Mouse (Mus musculus) C2C12 (cell line): ENCODE results near the gene Ptgds. TPM values are rescaled to one million over a fixed set of nuclear protein-coding genes. Genes with fewer than 3 reads are reported as not detected.

Source experiments
- H3K27me3 ChIP-seq: one replicate; pipeline ENCODE4 v1.6.1; 2011; ENCODE audit not compliant: control insufficient read depth, insufficient read depth, insufficient read length
- H3K36me3 ChIP-seq: one replicate; pipeline ENCODE4 v1.6.1; 2011; ENCODE audit not compliant: control insufficient read depth, insufficient read depth
- H3K4me3 ChIP-seq: one replicate; pipeline ENCODE4 v1.5.1; 2011; ENCODE audit warnings: mild to moderate bottlenecking, control low read depth; ENCODE audit not compliant: poor library complexity, insufficient read depth, severe bottlenecking
- H3K79me2 ChIP-seq: one replicate; pipeline ENCODE4 v1.6.1; 2011; ENCODE audit not compliant: control insufficient read depth, insufficient read depth
- H3K79me3 ChIP-seq: one replicate; pipeline ENCODE4 v1.6.1; 2011; ENCODE audit warnings: low read depth, control low read depth
- H3ac ChIP-seq: one replicate; pipeline ENCODE3; 2011; ENCODE audit warnings: low read depth; ENCODE audit not compliant: control insufficient read depth, insufficient read length
- CEBPB ChIP-seq: IDR thresholded peaks from one replicate; pipeline ENCODE4 v1.6.1; 2011; ENCODE audit warnings: low read depth, mild to moderate bottlenecking, control low read depth, moderate library complexity
- CTCF ChIP-seq: IDR thresholded peaks from one replicate; pipeline ENCODE4 v1.5.1; 2011; ENCODE audit not compliant: control insufficient read depth, insufficient read depth, insufficient read length
- FOSL1 ChIP-seq: IDR thresholded peaks from one replicate; pipeline ENCODE4 v1.8.0; 2011; ENCODE audit warnings: mild to moderate bottlenecking, low read length; ENCODE audit not compliant: poor library complexity, insufficient read depth, severe bottlenecking
- MAX ChIP-seq: IDR thresholded peaks from one replicate; pipeline ENCODE4 v1.6.1; 2011; ENCODE audit warnings: mild to moderate bottlenecking, control low read depth
- MYOD1 ChIP-seq: IDR thresholded peaks from one replicate; pipeline ENCODE4 v1.6.1; 2011; ENCODE audit warnings: low read depth; ENCODE audit not compliant: control insufficient read depth, insufficient read length
- MYOG ChIP-seq: IDR thresholded peaks from one replicate; pipeline ENCODE4 v1.6.1; 2011; ENCODE audit not compliant: control insufficient read depth, insufficient read length; ENCODE audit errors: extremely low read depth
- USF1 ChIP-seq: IDR thresholded peaks from one replicate; pipeline ENCODE4 v1.6.1; 2011; ENCODE audit warnings: low read depth, mild to moderate bottlenecking, control low read depth, moderate library complexity
- polyA plus RNA-seq: library from polyadenylated mRNA; unstranded; fragments of >200 nt; fragmentation: generic; extraction: Trizol; gene quantifications from one replicate; pipeline ENCODE4 v1.2.1, GENCODE M21; 2012; ENCODE audit warnings: missing spikeins

The Ptgds gene
- polyA plus RNA-seq, 1 experiment, result not detected

DNA sequence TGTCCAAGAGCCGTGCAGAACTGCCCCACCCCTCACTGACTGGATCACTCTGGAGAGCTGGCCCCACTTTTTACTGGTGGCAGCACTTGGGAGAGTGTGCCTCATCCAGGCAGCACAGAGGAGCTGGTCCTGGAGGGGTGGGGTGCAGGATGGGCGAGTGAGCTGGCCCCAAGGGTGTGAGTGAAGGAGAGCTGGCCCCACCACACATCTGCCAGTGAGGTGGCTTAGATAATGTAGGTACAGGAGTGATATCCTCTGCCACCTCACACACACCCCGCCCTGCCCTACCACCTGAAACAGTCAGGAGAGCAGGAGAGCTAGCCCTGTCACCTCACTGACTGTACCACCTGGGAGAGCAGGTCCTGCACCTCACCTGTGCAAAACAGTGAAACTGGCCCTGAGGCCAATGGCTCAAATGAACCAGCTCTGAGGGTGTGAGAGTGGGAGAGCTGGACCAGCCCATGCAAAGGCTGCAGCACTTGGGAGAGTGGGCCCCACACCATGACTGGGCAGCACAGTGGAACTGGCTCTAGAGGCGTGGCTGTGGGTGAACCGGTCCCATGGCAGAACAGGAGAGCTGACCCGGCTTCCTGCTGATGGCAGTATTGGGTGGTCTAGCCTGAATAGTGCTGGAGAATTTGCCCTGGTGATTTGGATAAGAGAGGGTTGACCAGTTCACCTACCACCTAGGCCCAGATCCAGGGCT, 18.3 kb upstream of the Ptgds start:
- no peak overlapping the region for H3K4me3 ChIP-seq
- H3K79me2 ChIP-seq, result no peaks in the 10 kb centered on the region
- no peaks in the 10 kb centered on the region for H3K79me3 ChIP-seq
- peaks cover 29% of the 10 kb centered on the region for H3K27me3 ChIP-seq
- no peak overlapping the region for H3ac ChIP-seq
- no peak for TF ChIP-seq MYOG
- no peak for TF ChIP-seq CEBPB
- TF ChIP-seq MAX, result no peak
- TF ChIP-seq USF1, result no peak
- TF ChIP-seq CTCF, result no peak
- no peak for TF ChIP-seq FOSL1
- no peak for TF ChIP-seq MYOD1
- no peaks in the 10 kb centered on the region for H3K36me3 ChIP-seq

DNA sequence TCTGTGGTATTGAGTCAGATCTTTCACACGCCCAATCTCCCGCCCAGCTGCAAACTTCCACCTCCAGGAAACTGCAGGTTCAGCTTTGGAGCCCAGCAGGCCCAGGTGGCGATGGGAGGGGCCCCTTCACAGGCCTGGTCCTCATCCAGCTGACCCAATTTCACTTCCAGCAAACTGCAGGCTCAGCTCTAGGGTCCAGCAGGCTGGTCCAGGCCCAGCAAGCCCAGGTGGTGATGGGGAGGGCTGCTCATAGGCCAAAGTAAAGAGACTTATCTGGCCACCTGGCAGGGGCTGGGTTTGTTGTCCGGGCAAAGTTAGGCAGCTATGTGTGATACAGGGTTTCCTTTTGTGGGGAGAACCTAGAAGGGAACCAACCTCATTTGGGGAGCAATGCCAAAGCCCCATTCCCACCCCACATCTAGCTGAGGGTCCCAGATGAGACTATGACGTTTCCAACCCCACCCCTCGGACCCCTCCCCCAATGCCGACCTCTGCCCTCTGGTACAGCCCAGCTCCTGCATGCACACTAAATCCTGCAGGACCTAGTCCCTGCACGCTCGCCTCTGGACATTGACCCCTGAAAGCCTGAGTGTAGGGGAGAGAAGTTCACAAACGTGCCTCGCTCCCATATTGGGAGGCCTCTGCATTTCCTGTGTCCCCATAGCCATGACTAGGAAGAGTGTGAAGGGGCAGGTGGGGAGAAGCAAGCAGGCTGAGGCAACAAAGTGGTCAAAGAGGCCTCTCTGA, 15.2 kb upstream of the Ptgds start:
- Histone ChIP-seq H3ac (no peak overlapping the region), H3K4me3 (no peak overlapping the region), H3K27me3 (peaks cover 33% of the 10 kb centered on the region), H3K79me2 (no peaks in the 10 kb centered on the region), H3K79me3 (no peaks in the 10 kb centered on the region), H3K36me3 (no peaks in the 10 kb centered on the region)
- no peak for TF ChIP-seq MYOG
- TF ChIP-seq USF1, result no peak
- TF ChIP-seq MYOD1, result no peak
- no peak for TF ChIP-seq CEBPB
- TF ChIP-seq CTCF, result no peak
- no peak for TF ChIP-seq MAX

DNA sequence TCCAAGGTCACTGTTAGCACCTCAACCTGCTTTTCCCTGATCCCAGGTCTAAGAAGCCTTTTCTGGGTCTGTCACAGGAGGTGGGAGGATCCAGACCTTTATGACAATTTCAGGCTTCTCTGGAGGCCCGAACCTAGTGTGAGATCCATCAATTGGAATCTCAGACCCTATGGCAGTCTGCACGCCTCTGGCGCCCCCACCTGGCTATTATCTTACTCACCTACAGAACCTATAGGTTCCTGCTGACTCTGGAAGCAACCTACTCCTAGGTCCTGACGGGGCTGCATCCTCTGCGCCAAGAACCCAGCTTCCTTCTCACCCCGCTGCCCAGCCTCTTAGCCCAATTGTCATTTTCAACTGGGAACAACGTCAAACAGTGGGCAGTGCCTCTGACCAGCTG, 13.1 kb upstream of the Ptgds start:
- H3K27me3 ChIP-seq, result peaks cover 36% of the 10 kb centered on the region
- H3K79me2 ChIP-seq, result no peaks in the 10 kb centered on the region
- H3K36me3 ChIP-seq, result no peaks in the 10 kb centered on the region
- TF ChIP-seq USF1 (no peak), FOSL1 (no peak), MYOD1 (no peak), CTCF (no peak), MYOG (no peak), MAX (no peak)
- H3ac ChIP-seq, result no peak overlapping the region
- no peaks in the 10 kb centered on the region for H3K79me3 ChIP-seq
- H3K4me3 ChIP-seq, result no peak overlapping the region

DNA sequence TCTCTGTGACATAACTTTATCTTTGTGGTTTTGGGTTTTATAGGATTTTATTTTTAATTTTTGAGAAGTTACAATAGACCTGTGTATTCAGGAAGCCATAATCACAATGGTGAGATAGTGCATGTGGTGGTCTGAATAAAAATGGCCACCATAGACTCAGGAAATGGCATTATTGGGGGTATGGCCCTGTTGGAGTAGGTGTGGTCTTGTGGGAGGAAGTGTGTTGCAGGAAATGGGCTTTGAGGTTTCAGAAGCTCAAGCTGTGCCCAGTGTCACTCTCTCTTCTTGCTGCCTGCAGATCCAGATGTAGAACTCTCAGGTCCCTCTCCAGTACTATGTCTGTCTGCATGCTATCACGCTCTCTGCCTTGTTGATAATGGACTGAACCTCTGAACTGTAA, 10.7 kb upstream of the Ptgds start:
- Histone ChIP-seq H3K36me3 (no peaks in the 10 kb centered on the region), H3K79me3 (no peaks in the 10 kb centered on the region)
- TF ChIP-seq MYOG, result no peak
- no peak for TF ChIP-seq MYOD1
- no peak for TF ChIP-seq MAX
- TF ChIP-seq CTCF, result no peak
- TF ChIP-seq FOSL1, result no peak
- no peak for TF ChIP-seq CEBPB

DNA sequence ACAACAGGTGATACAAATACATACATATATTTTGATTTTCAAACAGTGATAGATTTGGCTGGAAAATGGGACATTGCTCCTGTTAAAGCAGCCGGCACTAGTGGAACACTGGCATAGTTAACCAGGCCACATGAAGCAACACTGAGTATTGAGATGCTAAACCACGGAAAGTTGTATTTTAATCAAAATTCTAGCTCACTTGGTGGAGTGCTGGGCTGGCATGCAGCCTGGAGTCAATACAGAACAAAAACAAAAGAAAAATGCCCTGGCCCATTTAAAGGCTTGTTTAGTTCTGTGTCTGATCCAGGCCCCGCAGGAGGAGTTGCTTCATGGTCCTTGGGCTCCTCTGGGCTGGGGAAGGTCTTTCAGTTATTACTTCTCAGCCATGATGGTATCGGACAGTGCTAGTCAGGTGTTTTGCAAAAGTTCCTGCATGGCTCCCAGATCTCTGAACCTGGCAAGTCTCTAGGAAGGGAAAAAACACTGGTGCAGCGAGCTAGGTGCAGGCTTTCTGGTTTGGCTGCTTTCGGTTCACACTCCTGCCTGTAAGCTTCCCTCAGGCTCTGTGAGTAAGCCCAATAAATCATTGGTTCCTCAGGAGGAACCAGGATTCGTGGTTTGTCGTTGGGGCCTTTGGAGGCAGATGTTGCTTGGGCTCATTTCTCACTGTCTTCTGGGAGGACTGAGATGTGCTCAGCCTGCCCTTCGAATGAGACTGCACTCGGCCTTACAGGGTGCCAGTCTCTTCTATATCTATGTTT, 9.9 kb upstream of the Ptgds start:
- Histone ChIP-seq H3K27me3 (peaks cover 39% of the 10 kb centered on the region), H3K36me3 (no peaks in the 10 kb centered on the region), H3K79me3 (no peaks in the 10 kb centered on the region), H3K4me3 (no peak overlapping the region), H3K79me2 (no peaks in the 10 kb centered on the region), H3ac (no peak overlapping the region)
- TF ChIP-seq MYOD1 (no peak), CTCF (no peak), CEBPB (no peak), MYOG (no peak), MAX (no peak), USF1 (no peak), FOSL1 (no peak)

More for the DNA sequence above, 10.7 kb upstream of the Ptgds start:
- peaks cover 39% of the 10 kb centered on the region for H3K27me3 ChIP-seq
- no peak overlapping the region for H3ac ChIP-seq
- H3K79me2 ChIP-seq, result no peaks in the 10 kb centered on the region
- H3K4me3 ChIP-seq, result no peak overlapping the region
